Mouse (Mus musculus) heart, embryonic 14.5 days (tissue): ENCODE data around the gene Disc1. TPM values are rescaled to one million over a fixed set of nuclear protein-coding genes. Genes with fewer than 3 reads are reported as not detected.

Experiments used
- ATAC-seq: fragments of 200-750 bp; cut with Nextera tagmentation; 2 replicates; pipeline ENCODE4 v1.8.0; 2017; ENCODE audit warnings: low read depth, moderate TSS enrichment; ENCODE audit not compliant: insufficient number of reproducible peaks, insufficient read depth, low FRiP score
- H3K27ac ChIP-seq, 2 experiments: fragments of 200-500 bp in 1 of 2; fragments of 300-500 bp in 1 of 2; sonication (generic) in 1 of 2; replicated peaks in 1 of 2; 2 replicates each; pipeline ENCODE4 v1.5.1; 2012 to 2014; ENCODE audit warnings: low read depth in 2 of 2, low read length in 2 of 2, control low read depth in 1 of 2, mild to moderate bottlenecking in 1 of 2, mixed read lengths in 1 of 2; ENCODE audit not compliant: control insufficient read depth in 1 of 2, insufficient read depth in 1 of 2
- H3K27me3 ChIP-seq: fragments of 300-500 bp; sonication (generic); 2 replicates; pipeline ENCODE4 v1.6.1; 2014; ENCODE audit warnings: mild to moderate bottlenecking, low read length, control low read depth; ENCODE audit not compliant: control insufficient read depth, insufficient read depth
- H3K36me3 ChIP-seq: fragments of 300-500 bp; sonication (generic); 2 replicates; pipeline ENCODE4 v1.6.1; 2014; ENCODE audit warnings: mild to moderate bottlenecking, control low read depth, low read length, mixed read lengths; ENCODE audit not compliant: control insufficient read depth, insufficient read depth
- H3K4me1 ChIP-seq, 2 experiments: fragments of 200-500 bp in 1 of 2; fragments of 300-500 bp in 1 of 2; sonication (generic) in 1 of 2; 2 replicates each; pipeline ENCODE4 v1.6.1; 2012 to 2014; ENCODE audit warnings: low read length in 2 of 2, control low read depth in 1 of 2, mixed read lengths in 1 of 2; ENCODE audit not compliant: control insufficient read depth in 2 of 2, insufficient read depth in 2 of 2
- H3K4me2 ChIP-seq: fragments of 300-500 bp; sonication (generic); 2 replicates; pipeline ENCODE4 v1.6.1; 2014; ENCODE audit warnings: mild to moderate bottlenecking, low read length
- H3K4me3 ChIP-seq, 2 experiments: fragments of 200-500 bp in 1 of 2; fragments of 300-500 bp in 1 of 2; sonication (generic) in 1 of 2; 2 replicates each; pipeline ENCODE4 v1.5.1; 2012 to 2014; ENCODE audit warnings: low read length in 2 of 2, mild to moderate bottlenecking in 2 of 2, control low read depth in 1 of 2, low read depth in 1 of 2, moderate library complexity in 1 of 2; ENCODE audit not compliant: control insufficient read depth in 1 of 2, insufficient read depth in 1 of 2
- H3K9ac ChIP-seq: fragments of 300-500 bp; sonication (generic); 2 replicates; pipeline ENCODE4 v1.6.1; 2014; ENCODE audit warnings: mild to moderate bottlenecking, low read length
- H3K9me3 ChIP-seq: fragments of 300-500 bp; sonication (generic); 2 replicates; pipeline ENCODE4 v1.6.1; 2016; ENCODE audit warnings: low read length, control low read depth; ENCODE audit not compliant: control insufficient read depth
- WGBS: fragments of 180-500 bp; shearing (Covaris S2); extraction: QIAGEN DNeasy Blood & Tissue Kit; methylation state at CpG from one replicate; pipeline ENCODE4 v1.1.7; 2014; 5-methylcytosine and 5-hydroxymethylcytosine counted together
- polyA plus RNA-seq: library from polyadenylated mRNA; unstranded; fragments of >200 nt; fragmentation: Nextera tagmentation; extraction: Ambion mirVana; gene quantifications from 2 replicates; pipeline ENCODE4 v1.2.1, GENCODE M21; 2014

Disc1 gene
- polyA plus RNA-seq, 1 experiment from 2014 or later, result 4.2 TPM

- no peak overlapping the region for H3K4me3 ChIP-seq
- H3K9me3 ChIP-seq, result no peaks in the 10 kb centered on the region
- H3K36me3 ChIP-seq, result no peaks in the 10 kb centered on the region
- H3K27me3 ChIP-seq, result no peaks in the 10 kb centered on the region
- H3K4me1 ChIP-seq, result peaks cover 4 to 7% of the 10 kb centered on the region in 2 experiments; a peak in 2 of 4 replicates
- peak; percentile 22; the same call in 1 of the 2 replicates for ATAC-seq
- peak overlapping the region; percentile 70 to 80 for H3K27ac ChIP-seq
- H3K9ac ChIP-seq, result peak overlapping the region; percentile 19; the same call in 1 of the 2 replicates
- H3K4me2 ChIP-seq, result no peak overlapping the region
- WGBS, result 60% methylated on average over 9 of the region's 9 CpGs
Measured at GRCm38 (mm10) chr8:125067596-125067960, 13.6 kb downstream of the Disc1 start.

- 80% methylated on average over 6 of the region's 6 CpGs for WGBS
- Histone ChIP-seq H3K27me3 (no peaks in the 10 kb centered on the region), H3K9me3 (no peaks in the 10 kb centered on the region), H3K4me3 (no peak overlapping the region), H3K9ac (no peak overlapping the region), H3K4me1 (peaks cover 7 to 10% of the 10 kb centered on the region in 2 experiments), H3K4me2 (no peak overlapping the region), H3K36me3 (no peaks in the 10 kb centered on the region), H3K27ac (peak overlapping the region; percentile 70 to 80)
- no peak for ATAC-seq
Measured at GRCm38 (mm10) chr8:125068146-125068905, 14.3 kb downstream of the Disc1 start.

GRCm38 (mm10) chr8:125069304-125069703 lies 15.3 kb downstream of the Disc1 start:
- Histone ChIP-seq H3K4me2 (no peak overlapping the region), H3K36me3 (no peaks in the 10 kb centered on the region), H3K27me3 (no peaks in the 10 kb centered on the region), H3K27ac (no peak overlapping the region), H3K4me1 (peaks cover 12 to 14% of the 10 kb centered on the region in 2 experiments), H3K9me3 (no peaks in the 10 kb centered on the region), H3K9ac (no peak overlapping the region), H3K4me3 (no peak overlapping the region)
- 71% methylated on average over 7 of the region's 7 CpGs for WGBS
- no peak for ATAC-seq

GRCm38 (mm10) chr8:125069733-125070132 lies 15.7 kb downstream of the Disc1 start:
- H3K27ac ChIP-seq, result no peak overlapping the region
- no peaks in the 10 kb centered on the region for H3K9me3 ChIP-seq
- no peak overlapping the region for H3K9ac ChIP-seq
- no peak overlapping the region for H3K4me2 ChIP-seq
- 56% methylated on average over 6 of the region's 6 CpGs for WGBS
- no peak overlapping the region for H3K4me3 ChIP-seq
- no peaks in the 10 kb centered on the region for H3K27me3 ChIP-seq
- ATAC-seq, result no peak
- no peaks in the 10 kb centered on the region for H3K36me3 ChIP-seq
- H3K4me1 ChIP-seq, result peaks cover 12 to 14% of the 10 kb centered on the region in 2 experiments

GRCm38 (mm10) chr8:125074141-125074540 lies 20.1 kb downstream of the Disc1 start:
- Histone ChIP-seq H3K27me3 (no peaks in the 10 kb centered on the region), H3K4me3 (no peak overlapping the region), H3K36me3 (no peaks in the 10 kb centered on the region), H3K9me3 (no peaks in the 10 kb centered on the region), H3K9ac (no peak overlapping the region), H3K27ac (no peak overlapping the region), H3K4me1 (peaks cover 23 to 39% of the 10 kb centered on the region in 2 experiments), H3K4me2 (no peak overlapping the region)
- ATAC-seq, result no peak
- 92% methylated on average over 10 of the region's 10 CpGs for WGBS

GRCm38 (mm10) chr8:125074581-125074980 lies 20.6 kb downstream of the Disc1 start:
- Histone ChIP-seq H3K27ac (no peak overlapping the region), H3K4me3 (no peak overlapping the region), H3K27me3 (no peaks in the 10 kb centered on the region), H3K4me2 (no peak overlapping the region), H3K9ac (no peak overlapping the region), H3K36me3 (no peaks in the 10 kb centered on the region), H3K4me1 (peaks cover 23 to 39% of the 10 kb centered on the region in 2 experiments), H3K9me3 (no peaks in the 10 kb centered on the region)
- 84% methylated on average over 2 of the region's 2 CpGs for WGBS
- ATAC-seq, result no peak

- H3K9ac ChIP-seq, result no peak overlapping the region
- peaks cover 23 to 39% of the 10 kb centered on the region in 2 experiments for H3K4me1 ChIP-seq
- H3K4me2 ChIP-seq, result no peak overlapping the region
- H3K36me3 ChIP-seq, result no peaks in the 10 kb centered on the region
- no peak for ATAC-seq
- no peak overlapping the region for H3K27ac ChIP-seq
- H3K9me3 ChIP-seq, result no peaks in the 10 kb centered on the region
- 71% methylated on average over 4 of the region's 4 CpGs for WGBS
- H3K27me3 ChIP-seq, result no peaks in the 10 kb centered on the region
- H3K4me3 ChIP-seq, result no peak overlapping the region
Measured at GRCm38 (mm10) chr8:125075389-125075788, 21.4 kb downstream of the Disc1 start.

GRCm38 (mm10) chr8:125077326-125077725 lies 23.3 kb downstream of the Disc1 start:
- H3K4me1 ChIP-seq, result peaks cover 23 to 46% of the 10 kb centered on the region in 2 experiments
- WGBS, result 74% methylated on average over 8 of the region's 8 CpGs

More at GRCm38 (mm10) chr8:125077326-125077725, 23.3 kb downstream of the Disc1 start:
- Histone ChIP-seq H3K27me3 (no peaks in the 10 kb centered on the region), H3K9me3 (no peaks in the 10 kb centered on the region), H3K9ac (no peak overlapping the region), H3K27ac (no peak overlapping the region), H3K4me3 (no peak overlapping the region), H3K4me2 (no peak overlapping the region), H3K36me3 (no peaks in the 10 kb centered on the region)
- no peak for ATAC-seq
